Mouse (Mus musculus) adrenal gland, postnatal 10 days (tissue): ENCODE results near the gene Olfr39. TPM values are rescaled to one million over a fixed set of nuclear protein-coding genes. Genes with fewer than 3 reads are reported as not detected.
"Not testable (repeated sequence)": the region's sequence is repeated elsewhere in the genome, so short reads cannot be mapped to it uniquely, and the experiment has no call there.

Experiments
- DNase-seq: peaks from one replicate; pipeline ENCODE4 v3.0.0; 2021; ENCODE audit warnings: mixed read lengths
- long read RNA-seq, 2 experiments: library from polyadenylated mRNA; stranded (forward); transcript quantifications; one replicate each; pipeline ENCODE4 v2.0.0; 2021
- total RNA-seq, 2 experiments: library from RNA; stranded (reverse); gene quantifications; 2 replicates each; pipeline ENCODE4 v1.2.3; 2021

Olfr39 gene
- not detected for total RNA-seq
- long read RNA-seq, experiment 1 = 0 reads
- long read RNA-seq, experiment 2 = 0 reads

DNA sequence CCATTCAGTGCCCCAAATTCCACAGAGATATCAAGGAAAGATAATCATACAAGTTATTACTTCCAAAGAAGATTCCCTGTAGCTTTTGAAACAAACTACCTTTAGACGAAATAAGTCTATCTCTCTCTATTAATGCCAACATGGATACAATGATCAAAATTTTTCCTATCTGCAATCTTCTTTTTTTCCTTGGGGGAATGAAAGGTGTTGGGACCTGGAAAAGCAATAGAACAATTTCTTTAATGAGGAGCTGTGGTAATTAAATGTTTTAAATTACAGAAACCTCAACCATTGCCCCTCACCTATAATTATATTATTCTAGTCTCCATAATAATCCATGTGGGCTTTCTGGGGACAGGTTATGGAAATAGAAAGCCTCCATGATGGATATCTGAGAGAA, at the start of gene Olfr39:
Olfr39 (plus strand) TSS at position 301 of the 400 bp plus-strand sequence.
- DNase-seq = no peak

DNA sequence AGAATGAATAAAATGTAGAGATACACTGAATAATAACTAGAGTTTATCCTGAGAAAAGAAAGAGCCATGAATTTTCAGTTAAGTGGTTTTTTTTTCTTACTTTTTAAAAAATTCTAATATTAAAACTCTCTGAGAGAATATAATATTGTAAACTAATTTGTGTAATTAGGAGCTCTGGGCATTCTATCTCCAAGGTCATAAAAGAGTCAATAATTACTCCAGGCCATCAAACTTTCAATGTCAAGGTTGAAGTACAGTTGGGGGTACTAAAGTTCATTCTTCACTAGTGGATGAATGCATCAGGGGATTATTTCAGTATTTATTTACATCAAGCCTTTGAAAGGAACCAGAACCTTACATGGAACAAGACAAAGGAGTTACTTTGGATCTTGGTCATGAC, 45.3 kb upstream of the Olfr39 start, which contains the start of gene Olfr872:
Olfr872 (plus strand) TSS at position 301 of the 400 bp plus-strand sequence.
- no peak for DNase-seq

GRCm38 (mm10) chr9:20237378-20237777, 44.8 kb upstream of the Olfr39 start:
- no peak for DNase-seq

GRCm38 (mm10) chr9:20295562-20295961, 13.4 kb downstream of the Olfr39 start:
- DNase-seq = not testable (repeated sequence)

DNA sequence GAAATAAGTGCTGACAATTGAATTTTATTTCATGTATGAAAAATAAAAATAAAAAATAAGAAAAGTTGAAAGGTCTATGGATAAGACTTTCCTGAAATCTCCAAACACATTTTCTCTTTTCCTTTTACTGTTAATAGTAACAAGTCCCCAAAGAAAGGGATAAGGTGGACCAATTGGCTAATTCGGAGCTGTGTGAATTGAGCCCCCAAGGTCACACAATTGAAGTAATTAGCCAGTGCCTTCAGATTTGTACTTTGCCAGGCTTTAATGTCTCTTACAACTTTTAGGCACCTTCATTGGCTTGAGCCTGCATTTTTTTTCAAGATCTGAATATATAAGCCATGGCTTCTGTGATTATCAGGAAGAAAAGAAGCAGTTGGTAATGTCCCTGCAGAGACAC, 16.1 kb downstream of the Olfr39 start, which contains the start of gene Olfr873:
Olfr873 (plus strand) TSS at position 301 of the 400 bp plus-strand sequence.
- DNase-seq = no peak

DNA sequence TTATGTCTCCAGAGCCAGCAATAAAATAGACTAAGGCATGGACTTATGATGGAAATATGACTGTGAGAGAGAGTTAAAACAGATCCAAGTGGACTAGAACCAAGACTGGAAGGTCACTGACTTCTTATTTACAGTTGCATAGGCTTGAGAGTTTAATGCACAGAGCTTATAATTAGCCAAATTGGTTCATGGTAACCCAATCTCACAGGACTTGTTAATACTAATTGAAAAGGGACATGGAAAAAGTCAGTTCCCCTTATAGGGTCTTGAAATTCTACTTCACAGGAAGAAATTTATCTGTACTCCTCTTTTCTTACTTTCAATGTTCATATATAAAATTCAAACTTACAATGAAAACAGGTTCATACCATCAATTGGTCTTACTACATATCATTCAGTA, 53.8 kb downstream of the Olfr39 start, which contains the start of gene Olfr18:
Olfr18 (minus strand) TSS at position 101 of the 400 bp plus-strand sequence.
- DNase-seq = no peak

Other genes starting within 250 kb of the Olfr39 start
- not detected for gene Olfr867, start 224.8 kb upstream of the Olfr39 start, total RNA-seq
- gene Olfr868, start 183.7 kb upstream of the Olfr39 start, total RNA-seq = not detected
- not detected for gene Olfr869, start 153.3 kb upstream of the Olfr39 start, total RNA-seq
- not detected for gene Olfr870, start 108.3 kb upstream of the Olfr39 start, total RNA-seq
- gene Olfr871, start 70.1 kb upstream of the Olfr39 start, total RNA-seq = not detected
- gene Olfr872, start 45.2 kb upstream of the Olfr39 start, total RNA-seq = not detected
- gene Olfr873, start 16.2 kb downstream of the Olfr39 start, total RNA-seq = not detected
- gene Olfr18, start 53.7 kb downstream of the Olfr39 start, total RNA-seq = not detected
- gene Zfp560, start 102.8 kb downstream of the Olfr39 start, total RNA-seq = 1 to 10 TPM; 8.5 to 9.6 TPM
- 10 to 100 TPM; 19.4 to 26.9 TPM for gene Zfp26, start 177.8 kb downstream of the Olfr39 start, total RNA-seq
- 10 to 100 TPM; 20.2 to 21.5 TPM for gene Zfp426, start 210.4 kb downstream of the Olfr39 start, total RNA-seq
- 10 to 100 TPM; 38.8 to 50.0 TPM for gene Zfp266, start 239.1 kb downstream of the Olfr39 start, total RNA-seq